Mouse (Mus musculus): Measurements from ENCODE around the gene Mpped1. TPM values are rescaled to one million over a fixed set of nuclear protein-coding genes. Genes with fewer than 3 reads are reported as not detected.

Gene Mpped1
- not detected in 2 replicates for polyA plus RNA-seq (2012)

DNA sequence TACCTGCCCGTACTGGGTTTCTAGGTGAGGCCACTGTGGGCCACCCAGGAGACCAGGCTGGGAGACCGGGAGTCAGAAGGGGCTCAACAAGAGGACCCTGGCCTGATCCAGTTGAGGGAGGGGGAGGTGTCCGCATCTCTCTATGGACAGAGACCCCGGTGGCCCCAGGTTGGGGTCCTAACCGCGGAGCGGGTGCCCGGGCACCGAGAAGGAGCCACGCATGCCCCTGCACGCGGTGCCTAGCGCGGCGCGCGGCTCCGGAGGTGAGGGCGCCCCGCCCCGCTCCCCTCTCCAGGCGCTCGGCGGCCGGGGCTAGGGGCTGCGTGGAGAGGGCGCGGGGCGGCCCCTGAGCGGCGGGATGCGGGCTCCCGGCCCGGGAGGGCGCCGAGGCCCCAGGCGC lies at the start of gene Mpped1:
Gene Mpped1 (plus strand): TSS at position 81 of the 400 bp plus-strand sequence.
- no peak for TF ChIP-seq GATA1 (IDR thresholded peaks at IDR 0.05; ENCODE audit: low read length)

DNA sequence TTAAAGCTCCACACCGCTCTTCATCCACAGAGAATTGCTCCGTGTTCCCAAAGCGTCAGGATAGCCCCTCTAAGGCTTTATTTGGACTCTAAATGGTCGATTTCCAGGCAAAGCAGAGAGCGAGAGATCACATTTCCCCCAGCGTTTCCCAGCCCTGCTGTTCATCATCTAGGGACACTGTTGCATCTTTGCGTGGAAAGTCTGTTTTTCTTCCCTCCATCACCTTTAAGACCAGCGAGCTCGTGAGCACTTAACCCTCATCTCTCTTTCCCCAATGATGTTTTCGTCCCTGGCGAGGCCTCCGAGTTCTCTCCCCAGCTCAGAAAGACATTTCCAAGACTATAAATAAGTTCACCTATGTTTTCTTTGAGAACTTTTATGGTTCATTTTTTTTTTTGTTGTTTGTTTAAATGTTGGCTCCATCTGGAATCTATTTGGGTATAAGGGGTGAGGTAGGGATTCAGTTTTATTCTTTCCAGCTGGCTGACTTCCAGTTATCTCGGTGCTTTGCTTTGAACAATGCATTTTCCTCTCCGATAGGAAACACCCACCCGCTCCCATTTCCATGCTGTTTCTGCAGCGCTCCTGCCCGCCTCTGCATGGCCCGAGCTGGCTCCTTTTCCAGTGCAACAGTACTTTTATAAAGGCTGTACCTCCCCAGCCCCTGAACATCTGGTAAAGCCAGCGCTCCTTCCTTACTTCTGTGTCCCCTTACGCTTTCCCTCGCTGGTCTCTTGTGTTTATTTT lies 38.4 kb upstream of the Mpped1 start:
- no peak for TF ChIP-seq GATA1 (IDR thresholded peaks at IDR 0.05; ENCODE audit: low read length)

DNA sequence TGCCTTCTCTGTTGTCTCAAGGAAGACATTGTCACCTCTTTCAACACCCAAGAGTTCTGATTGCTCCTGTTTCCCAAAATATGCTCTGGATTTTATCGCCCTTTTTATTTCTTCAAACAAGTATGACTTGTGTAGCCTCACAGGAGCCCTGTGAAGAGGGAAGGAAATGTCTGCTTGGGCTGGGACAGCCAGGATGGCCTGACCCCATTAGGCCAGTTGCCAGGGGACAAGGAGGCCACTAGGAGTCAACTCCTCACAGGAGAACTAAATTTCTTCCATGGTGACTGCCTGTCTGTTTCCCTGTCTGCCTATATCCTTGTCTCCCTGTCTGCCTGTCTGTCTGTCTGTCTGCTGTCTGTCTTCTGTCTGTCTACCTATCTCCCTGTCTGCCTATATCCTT lies 37.2 kb upstream of the Mpped1 start:
- TF ChIP-seq GATA1 (IDR thresholded peaks at IDR 0.05; ENCODE audit: low read length): no peak

DNA sequence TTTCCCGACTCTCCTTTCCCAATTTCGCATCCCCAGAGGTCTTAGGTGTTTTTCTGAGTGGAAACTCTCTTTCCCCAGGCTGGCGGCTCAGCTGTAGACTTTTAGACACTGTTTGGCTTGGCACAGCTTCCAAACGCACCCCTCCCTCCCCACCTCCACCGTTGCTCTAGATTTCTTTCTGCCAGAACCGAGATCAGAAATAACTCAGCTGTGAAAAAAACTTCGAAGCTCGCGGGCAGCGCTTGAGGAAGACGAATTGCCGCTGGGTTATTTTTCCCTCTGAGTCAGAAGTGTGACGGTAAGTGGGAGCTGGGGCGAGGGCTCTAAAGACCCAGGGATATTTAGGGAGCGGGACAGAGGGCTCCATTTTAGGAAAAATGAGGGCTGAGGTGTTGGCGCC lies 33.0 kb upstream of the Mpped1 start:
- TF ChIP-seq GATA1 (IDR thresholded peaks at IDR 0.05; ENCODE audit: low read length): no peak

DNA sequence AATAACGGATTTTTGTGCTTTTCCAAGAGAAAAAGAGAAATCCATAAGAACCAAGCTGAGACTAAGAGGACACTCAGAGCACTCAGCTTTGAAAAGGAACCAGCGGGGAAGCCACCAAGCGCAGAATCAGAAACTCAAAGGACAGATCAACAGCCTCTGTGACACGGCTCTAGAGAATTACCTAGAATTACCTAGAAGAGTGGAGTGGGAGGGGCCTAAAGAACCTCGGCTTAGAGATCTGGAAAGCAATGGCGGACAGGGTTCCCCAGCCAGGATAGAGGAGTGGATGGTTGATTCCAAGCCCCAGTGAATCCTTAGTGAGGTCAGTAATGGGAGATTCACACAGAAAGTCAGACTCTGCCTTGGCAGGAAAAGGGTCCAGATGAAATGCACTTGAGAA lies 30.3 kb upstream of the Mpped1 start:
- no peak for TF ChIP-seq GATA1 (IDR thresholded peaks at IDR 0.05; ENCODE audit: low read length)

DNA sequence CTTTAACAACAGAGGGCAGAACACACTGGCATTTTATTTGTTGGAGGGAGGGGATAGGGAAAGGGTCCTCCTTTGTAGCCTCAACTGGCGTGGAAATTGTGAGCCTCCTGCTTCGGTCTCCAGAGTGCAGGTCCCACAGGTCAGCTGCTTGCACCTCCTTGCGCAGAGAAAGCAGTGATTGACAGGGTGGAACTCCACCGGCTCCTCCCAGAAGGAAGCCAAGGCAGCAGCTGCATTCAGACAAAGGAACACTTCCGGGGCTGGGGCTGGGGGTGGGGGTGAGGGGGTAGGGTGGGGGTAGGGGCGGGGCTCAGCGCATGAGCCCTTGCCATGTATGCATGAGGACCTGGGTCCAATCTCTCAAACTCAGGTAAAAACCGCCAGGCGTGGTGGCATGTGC lies 29.8 kb upstream of the Mpped1 start:
- TF ChIP-seq GATA1 (IDR thresholded peaks at IDR 0.05; ENCODE audit: low read length): no peak

DNA sequence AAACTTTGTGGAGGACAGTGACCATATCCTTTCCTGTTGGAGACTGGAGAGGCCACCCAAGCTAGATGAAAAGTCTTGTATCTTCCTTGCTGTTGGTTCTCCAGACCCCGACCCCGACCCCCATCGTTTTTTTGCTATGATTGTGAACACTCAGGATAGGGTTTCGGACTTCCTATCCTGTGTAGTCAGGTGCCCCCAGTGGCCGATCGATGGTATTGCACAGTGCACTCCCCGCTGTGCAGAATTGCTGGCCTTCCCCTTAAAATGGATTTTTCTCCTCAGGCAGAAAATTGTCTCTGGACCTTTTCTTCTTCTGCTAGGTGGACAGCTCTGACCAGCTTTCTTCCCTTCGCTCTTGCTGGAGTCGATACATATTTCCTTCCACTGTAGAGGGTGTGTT lies 22.5 kb upstream of the Mpped1 start:
- no peak for TF ChIP-seq GATA1 (IDR thresholded peaks at IDR 0.05; ENCODE audit: low read length)

DNA sequence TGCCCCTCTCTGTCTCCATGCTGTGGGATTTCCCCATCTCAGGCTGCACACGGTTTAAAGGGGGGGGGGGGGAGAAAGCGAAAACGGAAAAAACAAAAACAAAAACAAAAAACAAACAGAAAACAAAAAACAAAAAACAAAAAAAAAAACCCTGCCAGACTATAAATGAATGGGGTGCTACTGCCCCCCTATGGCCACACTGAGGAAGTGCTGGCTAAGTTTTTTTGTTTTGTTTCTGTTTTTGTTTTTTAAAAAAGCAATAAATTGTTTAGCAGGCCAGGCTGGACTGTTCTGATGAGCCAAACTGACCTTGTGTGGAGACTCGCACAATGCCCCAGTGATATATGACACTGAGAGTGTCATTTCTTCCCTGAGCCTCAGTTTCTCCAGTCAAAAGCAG lies 20.3 kb upstream of the Mpped1 start:
- no peak for TF ChIP-seq GATA1 (IDR thresholded peaks at IDR 0.05; ENCODE audit: low read length)

DNA sequence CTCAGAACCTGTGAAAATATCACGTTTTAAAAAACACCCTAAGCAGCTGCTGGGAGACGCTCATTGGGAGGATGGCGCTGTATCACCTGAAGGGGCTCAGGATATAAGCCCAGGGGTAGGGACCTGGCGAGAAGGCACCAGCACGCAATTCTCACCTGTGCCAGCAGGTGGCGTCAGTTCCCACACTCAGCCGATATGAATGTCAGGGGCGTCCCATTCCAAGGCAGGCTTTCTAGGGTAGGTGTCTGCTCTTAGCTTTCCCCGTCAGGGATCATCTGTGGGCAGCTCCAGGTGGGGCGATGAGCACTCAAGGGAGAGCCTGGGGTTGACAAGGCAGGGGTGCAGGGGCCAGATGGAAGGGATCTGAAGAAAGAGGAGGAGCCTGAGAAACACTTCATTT lies 18.6 kb upstream of the Mpped1 start:
- no peak for TF ChIP-seq GATA1 (IDR thresholded peaks at IDR 0.05; ENCODE audit: low read length)

DNA sequence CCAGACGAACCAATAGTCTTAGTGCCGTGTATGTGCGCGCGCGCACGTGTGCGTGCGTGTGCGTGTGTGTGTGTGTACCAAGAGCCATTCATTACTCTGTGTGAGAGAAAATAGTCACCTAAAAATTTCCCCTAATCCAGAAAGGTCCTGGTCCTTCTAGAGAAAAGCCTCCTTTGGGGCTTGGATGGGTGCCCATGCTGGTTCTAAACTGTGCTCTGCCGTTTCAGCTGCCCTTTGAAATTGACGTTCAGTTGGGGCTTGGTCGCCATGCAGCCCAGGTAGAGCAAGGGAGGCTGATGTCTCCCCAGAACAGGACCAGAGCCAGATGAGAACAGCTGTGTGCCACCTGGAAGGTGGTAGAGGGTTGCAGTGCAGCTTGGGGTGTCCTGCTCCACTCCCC lies 17.8 kb upstream of the Mpped1 start:
- TF ChIP-seq GATA1 (IDR thresholded peaks at IDR 0.05; ENCODE audit: low read length): no peak

DNA sequence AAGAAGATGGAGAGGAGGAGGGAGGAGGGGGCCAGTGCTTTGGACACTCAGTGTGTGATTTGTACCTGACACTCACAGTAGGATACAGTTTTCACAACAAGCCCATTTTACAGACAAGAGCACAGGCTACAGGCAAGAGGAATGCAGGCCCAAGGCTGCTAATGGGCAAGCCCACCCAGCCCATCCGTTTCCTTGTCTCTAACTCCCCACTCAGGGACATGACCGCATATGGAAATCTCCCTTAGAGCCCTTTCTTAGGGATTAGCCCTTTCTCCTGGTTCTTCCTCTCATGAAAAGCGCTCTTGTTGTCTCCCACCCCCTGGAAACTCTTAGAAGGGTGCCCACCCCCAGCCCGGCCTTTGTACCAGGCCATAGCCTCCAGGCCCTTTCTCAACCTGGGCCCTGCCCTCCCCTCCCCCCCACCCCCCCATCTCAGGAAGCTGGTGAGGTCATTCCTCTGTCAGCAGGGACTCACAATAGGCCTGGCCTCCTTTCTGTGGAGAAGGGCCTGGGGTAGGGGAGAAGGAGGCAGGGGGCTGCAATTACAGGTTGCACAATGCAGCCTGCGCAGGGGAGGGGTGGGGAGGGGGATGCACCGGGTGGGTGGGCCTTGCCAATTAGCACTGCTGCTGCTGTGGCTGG lies 13.8 kb upstream of the Mpped1 start:
- no peak for TF ChIP-seq GATA1 (IDR thresholded peaks at IDR 0.05; ENCODE audit: low read length)

DNA sequence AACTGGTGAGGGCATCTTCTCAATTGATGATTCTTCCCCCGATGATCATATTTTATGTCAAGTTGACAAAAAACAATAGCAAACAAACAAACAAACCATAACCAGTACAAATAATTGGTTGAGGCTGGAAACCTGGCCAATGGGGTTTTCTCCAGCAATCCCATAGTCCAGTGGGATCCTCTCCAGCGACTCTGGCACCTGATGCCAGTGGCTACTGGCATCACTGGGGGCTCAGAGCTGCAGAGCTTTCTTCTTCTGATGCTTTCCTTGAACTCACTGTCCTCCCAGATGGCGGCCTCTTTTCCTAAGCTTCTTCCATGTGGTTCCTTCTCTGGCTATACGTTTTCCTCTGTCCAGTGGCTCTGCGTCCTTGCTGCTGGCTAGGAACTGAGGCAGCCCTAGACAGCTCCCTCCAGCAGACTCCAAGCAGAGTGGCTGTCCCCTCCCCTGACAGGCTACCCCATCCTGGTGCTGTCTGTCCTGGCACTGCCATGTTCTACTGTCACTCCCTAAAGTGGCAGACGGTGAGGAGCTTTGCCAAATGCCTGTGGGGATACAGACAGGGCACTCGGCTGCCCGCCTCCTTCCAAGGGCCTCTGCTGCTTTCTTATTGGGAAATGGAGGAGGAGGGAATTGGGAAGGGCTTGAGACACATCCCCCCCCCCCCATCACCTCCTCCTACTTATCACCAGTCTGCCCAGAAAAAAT lies 7.8 kb upstream of the Mpped1 start:
- TF ChIP-seq GATA1 (IDR thresholded peaks at IDR 0.05; ENCODE audit: low read length): no peak

DNA sequence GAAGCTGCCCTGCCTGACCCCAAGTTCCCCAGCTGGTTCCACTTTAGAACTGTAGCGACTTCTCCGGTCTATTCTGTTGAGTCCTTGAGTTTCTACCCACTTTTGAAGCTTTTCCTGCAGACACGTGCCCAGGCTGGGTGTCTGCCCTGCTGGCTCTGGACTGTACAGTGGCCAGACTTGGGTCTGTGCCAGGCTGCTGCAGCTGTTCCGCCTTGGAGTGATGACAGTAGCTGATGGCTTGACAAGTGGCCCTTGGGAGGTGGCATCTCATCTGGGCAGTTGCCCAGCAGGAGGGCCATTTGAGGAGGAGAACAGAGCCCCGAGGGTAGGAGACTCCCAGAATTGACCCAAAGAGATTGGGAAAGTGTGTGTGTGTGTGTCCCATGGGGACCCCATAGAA lies 6.8 kb upstream of the Mpped1 start:
- TF ChIP-seq GATA1 (IDR thresholded peaks at IDR 0.05; ENCODE audit: low read length): no peak

DNA sequence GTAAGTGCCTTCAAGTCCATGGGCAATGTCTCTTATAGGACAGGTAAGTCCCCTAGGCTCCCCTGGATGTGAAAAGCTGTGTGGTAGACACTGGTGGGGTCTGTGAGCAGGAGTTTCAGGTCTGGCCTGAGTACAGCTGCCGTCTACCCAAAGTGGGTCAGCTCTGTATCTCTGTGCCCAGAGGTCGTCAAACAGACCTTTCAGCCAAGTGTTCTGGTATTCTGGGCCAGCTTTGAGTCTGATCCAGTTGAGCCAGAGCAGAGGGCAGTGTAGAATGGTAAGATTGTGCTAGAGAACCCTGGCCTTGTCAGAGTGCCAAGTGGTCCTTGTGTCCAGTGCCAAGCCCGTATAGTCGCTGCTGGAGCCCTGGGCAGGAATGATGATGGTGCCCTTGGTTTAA lies 6.3 kb upstream of the Mpped1 start:
- TF ChIP-seq GATA1 (IDR thresholded peaks at IDR 0.05; ENCODE audit: low read length): no peak

DNA sequence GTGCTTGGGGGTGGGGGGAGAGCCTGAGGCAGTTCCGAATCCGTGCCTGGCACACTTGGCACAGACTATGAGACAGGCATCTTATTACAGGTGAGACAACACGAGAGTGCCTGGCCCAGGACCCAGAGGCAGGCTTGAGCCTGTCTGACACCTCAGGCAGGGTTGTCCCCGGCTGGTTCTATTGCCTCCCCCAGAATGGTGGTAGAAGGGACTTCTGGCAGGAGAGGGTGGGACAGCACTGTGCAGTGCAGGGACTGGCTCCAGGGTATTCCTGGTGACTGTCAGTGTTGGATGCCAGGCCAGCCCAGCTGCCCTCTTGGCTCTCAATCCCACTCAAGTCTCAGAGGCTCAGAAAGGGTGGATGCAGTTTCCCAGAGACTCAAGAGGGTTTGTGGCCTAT lies 4.3 kb upstream of the Mpped1 start:
- no peak for TF ChIP-seq GATA1 (IDR thresholded peaks at IDR 0.05; ENCODE audit: low read length)

DNA sequence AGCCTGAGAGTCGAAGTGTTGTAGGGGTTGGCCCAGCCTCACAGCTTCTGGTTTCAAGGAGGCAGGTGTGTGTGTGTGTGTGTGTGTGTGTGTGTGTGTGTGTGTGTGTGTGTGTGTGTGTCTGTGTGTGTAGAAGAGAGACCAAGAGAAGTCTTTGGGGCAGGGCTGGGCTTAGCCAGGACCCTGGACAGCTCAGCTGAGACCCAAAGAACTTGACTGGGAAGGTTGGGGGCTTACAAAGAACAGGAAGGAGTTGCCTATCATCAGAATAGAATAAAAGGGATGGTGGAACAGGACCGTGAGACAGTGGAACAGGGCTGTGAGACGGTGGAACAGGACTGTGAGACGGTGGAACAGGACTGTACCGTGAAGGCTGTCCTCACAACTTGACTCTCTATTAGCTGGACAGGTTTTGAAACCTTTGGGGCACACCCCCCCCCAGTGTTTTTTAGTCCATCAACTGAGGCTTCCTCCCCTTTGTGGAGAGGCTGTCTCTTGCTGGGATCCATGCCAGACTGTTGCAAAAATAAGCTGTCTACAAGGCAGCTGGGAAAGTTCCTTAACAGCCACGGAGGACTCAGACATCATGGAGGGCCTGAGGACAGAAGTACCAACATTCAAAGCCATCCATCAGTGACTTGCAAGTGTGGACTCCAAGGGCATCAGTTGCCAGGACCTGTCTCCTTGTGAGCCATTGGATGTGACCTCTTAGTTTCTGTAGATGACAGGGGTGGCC lies 2.8 kb upstream of the Mpped1 start:
- TF ChIP-seq GATA1 (IDR thresholded peaks at IDR 0.05; ENCODE audit: low read length): no peak

Data from G1E-ER4 (cell line).